Mouse (Mus musculus): ENCODE data around the gene Lhb. TPM values are rescaled to one million over a fixed set of nuclear protein-coding genes. Genes with fewer than 3 reads are reported as not detected.
"Not testable (repeated sequence)": the region's sequence is repeated elsewhere in the genome, so short reads cannot be mapped to it uniquely, and the experiment has no call there.

Gene Lhb
- not detected in 2 replicates for polyA plus RNA-seq (2015; fragmentation: Nextera tagmentation; extraction: Ambion mirVana)

DNA sequence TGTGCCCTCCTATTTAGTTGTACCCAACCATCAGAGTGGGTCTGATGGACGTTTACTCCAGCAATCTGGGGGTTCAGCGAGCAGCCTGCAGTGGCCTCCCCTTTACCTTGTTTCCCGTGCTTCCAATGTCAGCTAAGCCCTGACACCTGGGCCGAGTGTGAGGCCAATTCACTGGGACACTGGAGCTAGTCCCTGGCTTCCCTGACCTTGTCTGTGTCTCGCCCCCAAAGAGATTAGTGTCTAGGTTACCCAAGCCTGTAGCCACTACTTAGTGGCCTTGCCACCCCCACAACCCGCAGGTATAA, at the start of gene Lhb:
Lhb (plus strand) TSS at position 206 of the 305 bp plus-strand sequence.
- Histone ChIP-seq H3K4me2 (no peak within 1 kb of the TSS), H3K4me3 (no peak within 1 kb of the TSS), H3K27ac (replicated peaks) (no peak within 1 kb of the TSS), H3K36me3 (peaks cover 51% of the 10 kb centered on the region), H3K9ac (no peak within 1 kb of the TSS), H3K27me3 (replicated peaks) (peaks cover 58% of the 10 kb centered on the region), H3K9me3 (no peaks in the 10 kb centered on the region), H3K4me1 (peaks cover 11% of the 10 kb centered on the region)
- 56% methylated on average over 6 of the region's 6 CpGs for WGBS
- no peak for ATAC-seq (ENCODE audit: extremely low read depth, insufficient number of reproducible peaks, low FRiP score, low TSS enrichment)

GRCm38 (mm10) chr7:45372371-45372770, 48.2 kb upstream of the Lhb start:
- ATAC-seq (ENCODE audit: extremely low read depth, insufficient number of reproducible peaks, low FRiP score, low TSS enrichment): no peak
- Histone ChIP-seq H3K9ac (no peak overlapping the region), H3K4me3 (no peak overlapping the region), H3K4me2 (no peak overlapping the region), H3K27me3 (replicated peaks) (peaks cover 22% of the 10 kb centered on the region), H3K36me3 (peaks cover 53% of the 10 kb centered on the region), H3K4me1 (peaks cover 32% of the 10 kb centered on the region), H3K27ac (replicated peaks) (no peak overlapping the region), H3K9me3 (no peaks in the 10 kb centered on the region)
- WGBS: 73% methylated on average over 5 of the region's 5 CpGs

DNA sequence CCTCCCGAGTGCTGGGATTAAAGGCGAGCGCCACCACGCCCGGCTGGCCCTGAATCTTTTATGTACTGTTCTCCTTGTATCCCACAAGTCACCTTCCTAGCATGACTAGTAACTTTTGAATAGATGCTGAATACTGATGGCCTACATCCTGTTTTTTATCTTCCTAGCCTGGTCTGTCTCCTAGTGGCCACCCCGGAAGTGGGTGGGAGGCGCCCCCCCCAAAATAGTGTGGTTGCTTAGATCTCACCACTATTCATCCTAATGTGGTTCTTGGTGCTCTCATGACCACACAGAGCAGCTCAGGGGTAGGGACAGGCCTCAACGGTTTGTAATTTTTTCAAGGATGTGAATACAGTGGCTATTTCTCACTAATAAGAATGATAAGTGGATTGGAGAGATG, 46.0 kb upstream of the Lhb start:
- H3K4me2 ChIP-seq: no peak overlapping the region
- no peak for ATAC-seq (ENCODE audit: extremely low read depth, insufficient number of reproducible peaks, low FRiP score, low TSS enrichment)
- peaks cover 18% of the 10 kb centered on the region for H3K4me1 ChIP-seq
- no peaks in the 10 kb centered on the region for H3K9me3 ChIP-seq
- no peak overlapping the region for H3K4me3 ChIP-seq
- no peak overlapping the region for H3K9ac ChIP-seq
- peaks cover 4% of the 10 kb centered on the region for H3K27me3 ChIP-seq (replicated peaks)
- H3K36me3 ChIP-seq: peaks cover 76% of the 10 kb centered on the region
- 89% methylated on average over 8 of the region's 8 CpGs for WGBS
- H3K27ac ChIP-seq (replicated peaks): no peak overlapping the region

DNA sequence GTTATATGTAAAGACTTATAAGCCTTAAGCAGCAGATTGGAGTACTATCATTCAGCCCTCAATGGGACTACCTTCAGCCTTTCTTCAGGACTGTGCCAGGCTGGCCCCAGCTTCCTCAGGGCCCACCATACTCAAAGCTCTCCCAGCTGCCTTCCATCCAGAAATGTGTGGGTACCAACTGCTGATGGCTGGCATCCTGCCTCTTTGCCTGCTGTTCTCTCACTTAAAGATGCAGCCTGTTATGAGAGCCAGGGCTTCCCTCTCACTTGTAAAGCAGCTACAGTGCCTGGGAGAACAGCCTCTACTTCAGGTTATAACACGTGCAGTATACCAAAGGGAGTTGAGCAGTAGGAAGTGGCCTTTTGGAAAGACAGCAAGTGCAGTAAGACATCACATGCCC, 44.6 kb upstream of the Lhb start:
- no peaks in the 10 kb centered on the region for H3K27me3 ChIP-seq (replicated peaks)
- H3K4me1 ChIP-seq: peaks cover 5% of the 10 kb centered on the region; the same call in 1 of the 2 replicates
- no peaks in the 10 kb centered on the region for H3K9me3 ChIP-seq
- H3K4me3 ChIP-seq: no peak overlapping the region
- no peak overlapping the region for H3K27ac ChIP-seq (replicated peaks)
- H3K9ac ChIP-seq: no peak overlapping the region
- H3K36me3 ChIP-seq: peaks cover 90% of the 10 kb centered on the region
- 86% methylated on average over 1 of the region's 1 CpGs for WGBS
- H3K4me2 ChIP-seq: no peak overlapping the region
- ATAC-seq (ENCODE audit: extremely low read depth, insufficient number of reproducible peaks, low FRiP score, low TSS enrichment): no peak

DNA sequence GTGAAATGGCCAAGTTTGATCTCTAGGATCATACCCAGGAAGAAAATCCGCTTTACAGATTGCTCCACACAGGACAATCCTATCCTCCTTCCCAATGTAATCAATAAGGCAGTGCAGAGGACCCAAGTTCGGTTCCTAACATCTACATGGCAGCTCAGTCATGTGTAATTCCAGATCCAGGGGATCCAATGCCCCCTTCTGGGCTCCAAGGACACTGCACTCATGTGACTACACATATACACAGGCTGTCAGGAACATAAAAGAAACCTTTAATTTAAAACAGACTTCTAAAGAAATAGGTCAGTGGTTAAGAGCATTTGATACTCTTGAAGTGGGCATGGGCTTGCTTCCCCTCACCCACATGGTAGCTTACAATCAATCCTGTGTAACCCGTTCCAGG, 34.5 kb upstream of the Lhb start:
- no peak for ATAC-seq (ENCODE audit: extremely low read depth, insufficient number of reproducible peaks, low FRiP score, low TSS enrichment)
- H3K27me3 ChIP-seq (replicated peaks): no peaks in the 10 kb centered on the region
- 93% methylated on average over 3 of the region's 3 CpGs for WGBS
- no peak overlapping the region for H3K4me3 ChIP-seq
- H3K9me3 ChIP-seq: no peaks in the 10 kb centered on the region
- no peak overlapping the region for H3K27ac ChIP-seq (replicated peaks)
- H3K9ac ChIP-seq: no peak overlapping the region
- H3K36me3 ChIP-seq: peaks cover 100% of the 10 kb centered on the region
- peaks cover 19% of the 10 kb centered on the region for H3K4me1 ChIP-seq
- no peak overlapping the region for H3K4me2 ChIP-seq

DNA sequence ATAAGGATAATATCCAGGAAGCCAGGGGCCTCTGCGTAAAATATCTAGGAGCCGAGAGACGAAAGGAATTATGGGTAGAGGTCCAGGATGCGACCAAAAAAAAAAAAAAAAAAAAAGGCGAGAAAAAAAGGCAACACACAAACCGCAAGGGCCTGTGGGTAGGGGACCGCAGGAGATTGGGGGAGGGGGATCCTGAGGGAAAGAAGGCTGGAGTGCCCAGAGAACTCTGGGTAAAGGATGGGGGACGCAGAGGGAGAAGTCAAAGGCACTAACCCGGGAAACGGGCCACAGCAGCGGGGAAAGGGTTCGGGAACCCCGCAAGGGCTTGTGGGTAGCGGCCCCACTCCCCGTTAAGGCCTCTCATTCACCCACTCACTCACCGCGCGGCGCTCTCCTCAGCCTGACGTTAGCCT, 25.5 kb upstream of the Lhb start:
- H3K4me1 ChIP-seq: peaks cover 24% of the 10 kb centered on the region
- H3K27me3 ChIP-seq (replicated peaks): no peaks in the 10 kb centered on the region
- peak overlapping the region; percentile 86 for H3K4me3 ChIP-seq
- WGBS: 0% methylated on average over 20 of the region's 20 CpGs
- H3K4me2 ChIP-seq: peak overlapping the region; percentile 100
- ATAC-seq (ENCODE audit: extremely low read depth, insufficient number of reproducible peaks, low FRiP score, low TSS enrichment): peak; percentile 61
- peaks cover 39% of the 10 kb centered on the region for H3K36me3 ChIP-seq
- no peaks in the 10 kb centered on the region for H3K9me3 ChIP-seq
- peak overlapping the region; percentile 98 for H3K27ac ChIP-seq (replicated peaks)
- peak overlapping the region; percentile 99 for H3K9ac ChIP-seq

DNA sequence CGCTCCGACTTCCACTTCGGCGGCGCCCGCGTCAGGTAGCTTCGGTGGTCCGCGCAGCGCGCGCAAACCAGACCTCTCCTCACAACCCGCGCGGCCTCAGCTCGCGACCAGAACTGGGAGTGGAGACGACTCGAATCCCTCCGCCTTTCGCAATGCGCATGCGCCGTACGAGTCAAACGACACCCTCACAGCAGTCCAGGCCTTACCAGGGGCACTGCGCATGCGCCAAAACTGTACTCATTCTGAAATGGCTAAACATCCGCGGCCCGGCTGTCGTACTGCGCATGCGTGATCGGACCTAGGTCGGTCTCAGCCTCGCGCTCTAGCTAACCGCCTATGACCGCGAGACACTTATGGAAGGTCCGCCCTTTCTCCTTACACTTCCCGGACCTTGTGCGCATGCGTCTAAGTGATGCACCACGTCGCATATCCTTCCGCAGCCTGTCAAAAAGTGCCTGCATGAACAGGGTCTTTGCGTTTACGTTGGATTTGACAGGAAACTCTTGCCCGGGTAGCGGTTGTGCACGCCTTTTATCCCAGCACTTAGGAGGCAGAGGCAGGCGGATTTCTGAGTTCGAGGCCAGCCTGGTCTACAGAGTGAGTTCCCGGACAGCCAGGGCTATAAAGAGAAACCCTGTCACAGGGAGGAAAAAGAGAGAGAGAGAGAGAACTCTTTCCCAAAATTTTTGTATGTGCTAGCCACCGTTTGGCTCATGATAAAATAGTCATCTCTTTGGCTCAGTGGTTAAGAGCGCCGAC, 24.9 kb upstream of the Lhb start, which contains the start of gene Snrnp70:
Snrnp70 (minus strand) TSS at position 165 of the 759 bp plus-strand sequence.
- peaks cover 23% of the 10 kb centered on the region for H3K4me1 ChIP-seq
- under 1% methylated on average over 60 of the region's 60 CpGs for WGBS
- H3K27me3 ChIP-seq (replicated peaks): no peaks in the 10 kb centered on the region
- H3K27ac ChIP-seq (replicated peaks): peak within 1 kb of the TSS; percentile 98
- H3K9ac ChIP-seq: peak within 1 kb of the TSS; percentile 99
- peaks cover 33% of the 10 kb centered on the region for H3K36me3 ChIP-seq
- ATAC-seq (ENCODE audit: extremely low read depth, insufficient number of reproducible peaks, low FRiP score, low TSS enrichment): peak; percentile 92
- H3K4me2 ChIP-seq: peak within 1 kb of the TSS; percentile 100
- peak within 1 kb of the TSS; percentile 86 for H3K4me3 ChIP-seq
- no peaks in the 10 kb centered on the region for H3K9me3 ChIP-seq

- peak overlapping the region; percentile 88 for H3K27ac ChIP-seq (replicated peaks)
- peak overlapping the region; percentile 78 for H3K9ac ChIP-seq
- 4% methylated on average over 3 of the region's 3 CpGs for WGBS
- peaks cover 23% of the 10 kb centered on the region for H3K4me1 ChIP-seq
- peak overlapping the region; percentile 73 for H3K4me2 ChIP-seq
- not testable (repeated sequence) for ATAC-seq (ENCODE audit: extremely low read depth, insufficient number of reproducible peaks, low FRiP score, low TSS enrichment); H3K27me3 ChIP-seq (replicated peaks); H3K9me3 ChIP-seq
- H3K4me3 ChIP-seq: peak overlapping the region; percentile 86
- peaks cover 28% of the 10 kb centered on the region for H3K36me3 ChIP-seq
These were observed 24.3 kb upstream of the Lhb start for GRCm38 (mm10) chr7:45396337-45396775.

DNA sequence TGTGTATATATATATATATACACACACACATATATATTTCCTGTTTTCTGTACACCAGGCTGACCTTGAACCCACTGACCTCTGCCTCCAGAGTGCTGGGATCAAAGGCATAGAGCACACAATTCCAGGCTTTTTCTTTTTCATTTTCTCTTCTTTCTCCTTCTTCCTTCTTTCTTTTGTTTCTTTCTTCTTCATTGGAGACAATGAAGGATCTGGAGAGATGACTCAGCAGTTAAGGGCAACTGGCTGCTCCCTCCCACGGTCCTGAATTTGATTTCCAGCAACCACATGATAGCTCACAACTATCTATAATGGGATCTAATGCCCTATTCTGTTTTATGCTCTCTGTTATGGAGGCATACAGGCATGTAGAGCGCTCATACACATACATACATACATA, 23.8 kb upstream of the Lhb start:
- no peak overlapping the region for H3K27ac ChIP-seq (replicated peaks)
- no peak overlapping the region for H3K9ac ChIP-seq
- no peaks in the 10 kb centered on the region for H3K9me3 ChIP-seq
- H3K36me3 ChIP-seq: peaks cover 23% of the 10 kb centered on the region
- no peaks in the 10 kb centered on the region for H3K27me3 ChIP-seq (replicated peaks)
- H3K4me3 ChIP-seq: no peak overlapping the region
- no peak for ATAC-seq (ENCODE audit: extremely low read depth, insufficient number of reproducible peaks, low FRiP score, low TSS enrichment)
- H3K4me1 ChIP-seq: peaks cover 23% of the 10 kb centered on the region
- H3K4me2 ChIP-seq: no peak overlapping the region
- 73% methylated on average over 2 of the region's 2 CpGs for WGBS

GRCm38 (mm10) chr7:45401521-45402085, 19.0 kb upstream of the Lhb start:
- Histone ChIP-seq H3K4me2 (no peak overlapping the region), H3K9me3 (no peaks in the 10 kb centered on the region), H3K9ac (no peak overlapping the region), H3K4me3 (no peak overlapping the region), H3K36me3 (no peaks in the 10 kb centered on the region), H3K27me3 (replicated peaks) (peaks cover 15% of the 10 kb centered on the region), H3K4me1 (peaks cover 15% of the 10 kb centered on the region), H3K27ac (replicated peaks) (no peak overlapping the region)
- ATAC-seq (ENCODE audit: extremely low read depth, insufficient number of reproducible peaks, low FRiP score, low TSS enrichment): no peak
- WGBS: 72% methylated on average over 10 of the region's 10 CpGs

DNA sequence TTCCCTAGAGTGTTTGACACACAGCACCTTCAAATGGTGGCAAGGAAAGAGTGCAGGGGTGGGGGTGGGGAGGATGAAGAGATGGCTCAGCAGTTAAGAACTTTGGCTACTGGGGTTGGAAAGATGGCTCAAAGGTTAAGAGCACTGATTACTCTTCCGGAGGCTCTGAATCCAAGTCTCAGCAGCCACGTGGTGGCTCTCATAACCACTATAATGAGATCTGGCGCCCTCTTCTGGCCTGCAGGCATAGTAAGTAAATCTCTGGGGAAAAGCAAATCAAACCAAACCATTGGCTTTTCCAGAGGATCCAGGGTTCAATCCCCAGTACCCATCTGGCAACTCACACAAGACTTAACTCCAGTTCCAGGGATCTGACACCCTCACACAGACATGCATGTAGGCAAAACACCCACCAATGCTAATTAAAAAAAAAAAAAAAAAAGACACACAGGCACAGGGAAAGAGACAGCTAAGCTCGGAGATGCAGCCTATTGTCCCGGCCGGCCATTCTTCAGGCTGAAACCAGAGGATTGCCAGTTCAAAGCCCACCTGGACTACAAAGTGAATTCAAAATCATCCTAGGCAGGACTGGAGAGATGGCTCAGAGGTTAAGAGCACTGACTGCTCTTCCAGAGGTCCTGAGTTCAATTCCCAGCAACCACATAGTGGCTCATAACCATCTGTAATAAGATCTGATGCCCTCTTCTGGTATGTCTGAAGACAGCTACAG, 16.9 kb upstream of the Lhb start:
- Histone ChIP-seq H3K27me3 (replicated peaks) (peaks cover 36% of the 10 kb centered on the region), H3K9ac (no peak overlapping the region), H3K9me3 (no peaks in the 10 kb centered on the region), H3K36me3 (no peaks in the 10 kb centered on the region), H3K4me2 (no peak overlapping the region), H3K4me1 (peaks cover 17% of the 10 kb centered on the region), H3K27ac (replicated peaks) (no peak overlapping the region), H3K4me3 (no peak overlapping the region)
- no peak for ATAC-seq (ENCODE audit: extremely low read depth, insufficient number of reproducible peaks, low FRiP score, low TSS enrichment)
- WGBS: 48% methylated on average over 6 of the region's 6 CpGs
